Mouse (Mus musculus) midbrain, embryonic 15.5 days (tissue): ENCODE data around the gene Chek1. TPM values are rescaled to one million over a fixed set of nuclear protein-coding genes. Genes with fewer than 3 reads are reported as not detected.

Experiments
- ATAC-seq: fragments of 200-750 bp; cut with Nextera tagmentation; replicated peaks from 2 replicates; pipeline ENCODE4 v1.8.0; 2017; ENCODE audit warnings: moderate TSS enrichment
- H3K27ac ChIP-seq: fragments of 300-500 bp; sonication (generic); 2 replicates; pipeline ENCODE4 v1.5.1; 2015; ENCODE audit warnings: mild to moderate bottlenecking, inconsistent platforms
- H3K27me3 ChIP-seq: fragments of 300-500 bp; sonication (generic); replicated peaks from 2 replicates; pipeline ENCODE4 v1.6.1; 2015; ENCODE audit warnings: inconsistent platforms
- H3K36me3 ChIP-seq: fragments of 300-500 bp; sonication (generic); replicated peaks from 2 replicates; pipeline ENCODE4 v1.6.1; 2015; ENCODE audit warnings: inconsistent platforms
- H3K4me1 ChIP-seq: fragments of 300-500 bp; sonication (generic); 2 replicates; pipeline ENCODE4 v1.6.1; 2015; ENCODE audit warnings: inconsistent platforms
- H3K4me2 ChIP-seq: fragments of 300-500 bp; sonication (generic); 2 replicates; pipeline ENCODE4 v1.6.1; 2015; ENCODE audit warnings: inconsistent platforms, mild to moderate bottlenecking, moderate library complexity
- H3K4me3 ChIP-seq: fragments of 300-500 bp; sonication (generic); 2 replicates; pipeline ENCODE4 v1.5.1; 2015; ENCODE audit warnings: mild to moderate bottlenecking, inconsistent platforms
- H3K9ac ChIP-seq: fragments of 300-500 bp; sonication (generic); 2 replicates; pipeline ENCODE4 v1.6.1; 2015; ENCODE audit warnings: mild to moderate bottlenecking, inconsistent platforms
- H3K9me3 ChIP-seq: fragments of 300-500 bp; sonication (generic); 2 replicates; pipeline ENCODE4 v1.6.1; 2016; ENCODE audit warnings: inconsistent platforms
- WGBS: fragments of 180-500 bp; shearing (Covaris S2); methylation state at CpG from one replicate; pipeline ENCODE4 v1.1.7; 2015; ENCODE audit warnings: mixed read lengths; 5-methylcytosine and 5-hydroxymethylcytosine counted together
- polyA plus RNA-seq: library from polyadenylated mRNA; unstranded; fragments of >200 nt; fragmentation: Nextera tagmentation; extraction: Ambion mirVana; gene quantifications from 2 replicates; pipeline ENCODE4 v1.2.1, GENCODE M21; 2015

Chek1 gene
- polyA plus RNA-seq, 1 experiment from 2014 or later: 9.1 TPM

GRCm38 (mm10) chr9:36687329-36687728 is 39.5 kb downstream of the Chek1 start:
- no peaks in the 10 kb centered on the region for H3K36me3 ChIP-seq
- no peak for ATAC-seq

GRCm38 (mm10) chr9:36681424-36681823 is 45.4 kb downstream of the Chek1 start:
- Histone ChIP-seq H3K4me2 (no peak overlapping the region), H3K36me3 (no peaks in the 10 kb centered on the region), H3K9me3 (no peaks in the 10 kb centered on the region), H3K27ac (no peak overlapping the region), H3K9ac (no peak overlapping the region), H3K4me3 (no peak overlapping the region), H3K27me3 (no peaks in the 10 kb centered on the region), H3K4me1 (no peaks in the 10 kb centered on the region)
- no peak for ATAC-seq
- 76% methylated on average over 2 of the region's 2 CpGs for WGBS

More at GRCm38 (mm10) chr9:36687329-36687728, 39.5 kb downstream of the Chek1 start:
- Histone ChIP-seq H3K9me3 (no peaks in the 10 kb centered on the region), H3K9ac (no peak overlapping the region), H3K4me1 (no peaks in the 10 kb centered on the region), H3K27me3 (no peaks in the 10 kb centered on the region), H3K4me3 (no peak overlapping the region), H3K4me2 (no peak overlapping the region), H3K27ac (no peak overlapping the region)

Other genes with a start within 250 kb of the Chek1 start
- gene Gm5615, start 185.1 kb downstream of the Chek1 start, polyA plus RNA-seq: not detected in 2 replicates
- gene Gm17689, start 144.4 kb downstream of the Chek1 start, polyA plus RNA-seq: not detected in 2 replicates
- gene A630095E13Rik, start 83.7 kb downstream of the Chek1 start, polyA plus RNA-seq: not detected in 2 replicates
- not detected in 2 replicates for gene Acrv1, start 33.8 kb downstream of the Chek1 start, polyA plus RNA-seq
- gene Stt3a, start 40.6 kb upstream of the Chek1 start, polyA plus RNA-seq: 86.6 and 93.4 TPM in 2 replicates
- gene Ei24, start 70.3 kb upstream of the Chek1 start, polyA plus RNA-seq: 113 and 115 TPM in 2 replicates
- 586 and 588 TPM in 2 replicates for gene Fez1, start 94.8 kb upstream of the Chek1 start, polyA plus RNA-seq